Comparison of ENCODE assay signal across 8 mouse cellular contexts in the genomic region with DNA sequence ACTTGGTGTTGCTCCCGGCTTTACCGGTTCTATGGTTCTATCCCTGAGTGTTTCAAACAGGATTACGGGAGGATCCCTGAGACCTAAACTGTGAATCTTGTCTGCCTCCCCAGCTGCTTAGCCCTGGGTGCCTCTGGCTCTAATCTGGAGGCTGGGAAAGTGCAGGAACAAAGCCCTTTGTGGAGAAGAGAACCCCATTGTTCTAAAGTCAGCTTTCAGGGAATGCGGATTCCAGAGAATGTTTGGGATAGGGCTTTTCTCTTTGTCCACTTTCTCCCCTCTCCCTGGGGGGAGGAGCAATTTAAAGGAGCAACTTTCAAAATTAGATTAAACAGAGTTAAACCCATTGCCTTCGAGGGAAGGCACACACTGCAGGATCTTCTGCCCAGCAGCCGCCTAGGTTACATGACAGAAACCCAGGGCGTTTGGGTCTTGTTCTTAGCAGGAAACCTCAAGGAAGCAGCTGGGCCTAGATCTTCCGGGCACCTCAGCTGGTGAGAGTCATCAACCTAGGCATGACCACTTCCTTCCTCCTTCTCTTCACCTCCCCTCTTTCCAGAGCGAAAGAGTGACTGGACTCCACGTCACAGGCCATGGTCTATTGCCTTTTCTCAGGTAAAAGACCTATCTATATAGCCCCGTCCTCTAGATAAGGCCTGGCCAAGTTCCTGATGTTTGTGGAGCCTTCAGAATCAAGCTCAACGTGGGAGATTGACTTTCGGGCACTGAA. TPM values are rescaled to one million over a fixed set of nuclear protein-coding genes. Genes with fewer than 3 reads are reported as not detected.
DNase-seq lines count a peak whose midpoint lies in the region; ATAC-seq and TF ChIP-seq lines count a peak whose summit lies in the region.

No protein-coding gene starts in this region.

- TF ChIP-seq CTCF in forebrain, postnatal 0 days (IDR thresholded peaks at IDR 0.05; ENCODE audit: low read depth) = no peak

- H3K9me3 ChIP-seq in neural tube, embryonic 12.5 days = no peaks in the 10 kb centered on the region
- H3K9me3 ChIP-seq in forebrain, postnatal 0 days (ENCODE audit: low read length) = no peaks in the 10 kb centered on the region

- H3K4me2 ChIP-seq in neural tube, embryonic 12.5 days (replicated peaks) = peak overlapping the region; percentile 100; the same call in 1 of the 2 replicates
- H3K4me2 ChIP-seq in forebrain, postnatal 0 days (ENCODE audit: low read depth) = peak overlapping the region; percentile 88; the same call in 1 of the 2 replicates

- no peak for ATAC-seq in neural tube, embryonic 12.5 days (ENCODE audit: low FRiP score, low read depth)
- ATAC-seq in forebrain, postnatal 0 days = no peak

- no peak overlapping the region for H3K9ac ChIP-seq in neural tube, embryonic 12.5 days
- 0 out of 2 replicates have a peak overlapping the region, but pooled peaks have one; percentile 86 for H3K9ac ChIP-seq in forebrain, postnatal 0 days

- 38% methylated on average over 13 of the region's 13 CpGs for WGBS in neural tube, embryonic 12.5 days
- 38% methylated on average over 13 of the region's 13 CpGs for WGBS in forebrain, postnatal 0 days

- no peaks in the 10 kb centered on the region for H3K36me3 ChIP-seq in neural tube, embryonic 12.5 days
- H3K36me3 ChIP-seq in forebrain, postnatal 0 days (ENCODE audit: insufficient read depth) = no peaks in the 10 kb centered on the region

- peaks cover 39% of the 10 kb centered on the region for H3K27me3 ChIP-seq in neural tube, embryonic 12.5 days (replicated peaks)
- no peaks in the 10 kb centered on the region for H3K27me3 ChIP-seq in forebrain, postnatal 0 days (ENCODE audit: insufficient read depth, low read length)

- no peak for DNase-seq in neural tube, embryonic 10.5 days (ENCODE audit: extremely low spot score, low spot score)
- no peak for DNase-seq in forebrain, postnatal 0 days
- DNase-seq in lung, postnatal 36 days = peak; percentile 68
- DNase-seq in thymus, adult 18-20 months = peak; percentile 49 to 79
- DNase-seq in right cerebral cortex, postnatal 10 days (ENCODE audit: low spot score in 2 of 2) = no peak
- DNase-seq in embryo, embryonic 11 days = no peak
- DNase-seq in gastrocnemius, adult 8-10 months (ENCODE audit: low spot score in 2 of 2) = no peak

- no peak overlapping the region for H3K4me3 ChIP-seq in neural tube, embryonic 12.5 days
- no peak overlapping the region for H3K4me3 ChIP-seq in forebrain, postnatal 0 days (ENCODE audit: low read depth, low read length)

- no peak overlapping the region for H3K27ac ChIP-seq in neural tube, embryonic 12.5 days
- H3K27ac ChIP-seq in forebrain, postnatal 0 days (ENCODE audit: low read depth, low read length) = peak overlapping the region; percentile 90

- peaks cover 19% of the 10 kb centered on the region for H3K4me1 ChIP-seq in neural tube, embryonic 12.5 days
- H3K4me1 ChIP-seq in forebrain, postnatal 0 days (ENCODE audit: insufficient read depth) = peaks cover 6% of the 10 kb centered on the region

RNA-seq across cellular contexts. Expression of a gene that starts 1.0 kb away (rescaled TPM):
- polyA plus RNA-seq in neural tube, embryonic 12.5 days (2016; fragmentation: Nextera tagmentation; extraction: Ambion mirVana) = 4.2 and 4.5 TPM in 2 replicates
- total RNA-seq in forebrain, postnatal 0 days (2014; rRNA removed) = 25.2 and 27.2 TPM in 2 replicates
- polyA plus RNA-seq in forebrain, postnatal 0 days (2015; fragmentation: Nextera tagmentation; extraction: Ambion mirVana) = 23.1 and 28.4 TPM in 2 replicates
- total RNA-seq in gastrocnemius, adult 8-10 months (2022) = 1 to 10 TPM; 2.4 to 3.0 (median 2.7) TPM

RNA-seq across cellular contexts. Expression of a gene that starts 41.5 kb away (rescaled TPM):
- 20.3 and 20.5 TPM in 2 replicates for polyA plus RNA-seq in neural tube, embryonic 12.5 days (2016; fragmentation: Nextera tagmentation; extraction: Ambion mirVana)
- total RNA-seq in forebrain, postnatal 0 days (2014; rRNA removed) = 16.5 and 30.8 TPM in 2 replicates
- polyA plus RNA-seq in forebrain, postnatal 0 days (2015; fragmentation: Nextera tagmentation; extraction: Ambion mirVana) = 8.0 and 8.2 TPM in 2 replicates
- 1 to 10 TPM; 2.3 to 3.8 (median 3.2) TPM for total RNA-seq in gastrocnemius, adult 8-10 months (2022)

RNA-seq across cellular contexts. Expression of a gene that starts 55.7 kb away (rescaled TPM):
- 3.5 and 4.4 TPM in 2 replicates for polyA plus RNA-seq in neural tube, embryonic 12.5 days (2016; fragmentation: Nextera tagmentation; extraction: Ambion mirVana)
- 23.5 and 37.4 TPM in 2 replicates for total RNA-seq in forebrain, postnatal 0 days (2014; rRNA removed)
- polyA plus RNA-seq in forebrain, postnatal 0 days (2015; fragmentation: Nextera tagmentation; extraction: Ambion mirVana) = 7.4 and 10.8 TPM in 2 replicates
- not detected for total RNA-seq in gastrocnemius, adult 8-10 months (2022)

Comparison
In these comparisons a context has a peak if more than half of its experiments do, and no peak if none do; other contexts are left out.
1. DNase-seq: peak in lung, postnatal 36 days (single experiment) and thymus, adult 18-20 months (2 of 2); none in neural tube, embryonic 10.5 days (single experiment), forebrain, postnatal 0 days (single experiment), right cerebral cortex, postnatal 10 days (0 of 2), embryo, embryonic 11 days (single experiment) and gastrocnemius, adult 8-10 months (0 of 2).
2. RNA of a gene that starts 55.7 kb away (total RNA-seq): 23.5 to 37.4 TPM in forebrain, postnatal 0 days; not detected in gastrocnemius, adult 8-10 months; every median in the first group is over 10 times any median in the second.